Mouse (Mus musculus) heart, embryonic 15.5 days (tissue): ENCODE measurements around the gene Poldip2. TPM values are rescaled to one million over a fixed set of nuclear protein-coding genes. Genes with fewer than 3 reads are reported as not detected.

Source experiments
- ATAC-seq: fragments of 200-750 bp; cut with Nextera tagmentation; replicated peaks from 2 replicates; pipeline ENCODE4 v1.8.0; 2017; ENCODE audit warnings: low read depth, moderate TSS enrichment; ENCODE audit not compliant: insufficient number of reproducible peaks, insufficient read depth, low FRiP score
- H3K27ac ChIP-seq: fragments of 300-500 bp; sonication (generic); 2 replicates; pipeline ENCODE4 v1.5.1; 2015; ENCODE audit warnings: mild to moderate bottlenecking, inconsistent platforms
- H3K27me3 ChIP-seq: fragments of 300-500 bp; sonication (generic); 2 replicates; pipeline ENCODE4 v1.6.1; 2015; ENCODE audit warnings: inconsistent platforms
- H3K36me3 ChIP-seq: fragments of 300-500 bp; sonication (generic); 2 replicates; pipeline ENCODE4 v1.6.1; 2015; ENCODE audit warnings: mild to moderate bottlenecking, inconsistent platforms
- H3K4me1 ChIP-seq: fragments of 300-500 bp; sonication (generic); replicated peaks from 2 replicates; pipeline ENCODE4 v1.6.1; 2015; ENCODE audit warnings: inconsistent platforms
- H3K4me2 ChIP-seq: fragments of 300-500 bp; sonication (generic); 2 replicates; pipeline ENCODE4 v1.6.1; 2015; ENCODE audit warnings: inconsistent platforms, mild to moderate bottlenecking, moderate library complexity
- H3K4me3 ChIP-seq: fragments of 300-500 bp; sonication (generic); 2 replicates; pipeline ENCODE4 v1.5.1; 2015; ENCODE audit warnings: mild to moderate bottlenecking, inconsistent platforms
- H3K9ac ChIP-seq: fragments of 300-500 bp; sonication (generic); 2 replicates; pipeline ENCODE4 v1.6.1; 2015; ENCODE audit warnings: mild to moderate bottlenecking, inconsistent platforms
- H3K9me3 ChIP-seq: fragments of 300-500 bp; sonication (generic); replicated peaks from 2 replicates; pipeline ENCODE4 v1.6.1; 2016; ENCODE audit warnings: inconsistent platforms
- WGBS: fragments of 180-500 bp; shearing (Covaris S2); methylation state at CpG from one replicate; pipeline ENCODE4 v1.1.7; 2015; ENCODE audit warnings: mixed read lengths; 5-methylcytosine and 5-hydroxymethylcytosine counted together
- polyA plus RNA-seq: library from polyadenylated mRNA; unstranded; fragments of >200 nt; fragmentation: Nextera tagmentation; extraction: Ambion mirVana; gene quantifications from 2 replicates; pipeline ENCODE4 v1.2.1, GENCODE M21; 2015

Gene Poldip2
- polyA plus RNA-seq, 1 experiment from 2014 or later, result 157 TPM

- no peak overlapping the region for H3K4me2 ChIP-seq
- peak overlapping the region; percentile 14 for H3K27ac ChIP-seq
- no peak overlapping the region for H3K4me3 ChIP-seq
- peaks cover 7% of the 10 kb centered on the region; the same call in 1 of the 2 replicates for H3K4me1 ChIP-seq
- no peaks in the 10 kb centered on the region for H3K27me3 ChIP-seq
- H3K9me3 ChIP-seq, result no peaks in the 10 kb centered on the region
- 57% methylated on average over 3 of the region's 3 CpGs for WGBS
- no peak overlapping the region for H3K9ac ChIP-seq
- no peak for ATAC-seq
- peaks cover 25% of the 10 kb centered on the region for H3K36me3 ChIP-seq
Measured at GRCm38 (mm10) chr11:78569806-78570205, 57.8 kb downstream of the Poldip2 start.

GRCm38 (mm10) chr11:78571441-78571840 lies 59.4 kb downstream of the Poldip2 start:
- no peak overlapping the region for H3K4me3 ChIP-seq
- H3K27me3 ChIP-seq, result no peaks in the 10 kb centered on the region
- WGBS, result 94% methylated on average over 8 of the region's 8 CpGs
- no peaks in the 10 kb centered on the region for H3K9me3 ChIP-seq
- ATAC-seq, result no peak
- H3K27ac ChIP-seq, result no peak overlapping the region
- peaks cover 4% of the 10 kb centered on the region; the same call in 1 of the 2 replicates for H3K4me1 ChIP-seq
- no peak overlapping the region for H3K4me2 ChIP-seq
- H3K9ac ChIP-seq, result no peak overlapping the region
- peaks cover 24% of the 10 kb centered on the region for H3K36me3 ChIP-seq

- 76% methylated on average over 6 of the region's 6 CpGs for WGBS
- H3K9ac ChIP-seq, result no peak overlapping the region
- no peaks in the 10 kb centered on the region for H3K4me1 ChIP-seq
- H3K36me3 ChIP-seq, result peaks cover 28% of the 10 kb centered on the region
- H3K27me3 ChIP-seq, result no peaks in the 10 kb centered on the region
- H3K9me3 ChIP-seq, result no peaks in the 10 kb centered on the region
- ATAC-seq, result no peak
- no peak overlapping the region for H3K27ac ChIP-seq
- H3K4me2 ChIP-seq, result no peak overlapping the region
- no peak overlapping the region for H3K4me3 ChIP-seq
Measured at GRCm38 (mm10) chr11:78571854-78572253, 59.9 kb downstream of the Poldip2 start.

Other genes with a start within 250 kb of the Poldip2 start
- 0.23 and 0.38 TPM in 2 replicates for gene BC030499, start 221.4 kb upstream of the Poldip2 start, polyA plus RNA-seq
- 21.6 and 30.9 TPM in 2 replicates for gene Spag5, start 210.7 kb upstream of the Poldip2 start, polyA plus RNA-seq
- gene Aldoc, start 189.2 kb upstream of the Poldip2 start, polyA plus RNA-seq, result 20.6 and 28.6 TPM in 2 replicates
- 46.1 and 62.4 TPM in 2 replicates for gene Pigs, start 183.8 kb upstream of the Poldip2 start, polyA plus RNA-seq
- gene Unc119, start 168.7 kb upstream of the Poldip2 start, polyA plus RNA-seq, result 31.0 and 43.3 TPM in 2 replicates
- gene Foxn1, start 125.6 kb upstream of the Poldip2 start, polyA plus RNA-seq, result 0.78 and 8.9 TPM in 2 replicates
- gene Slc13a2, start 90.0 kb upstream of the Poldip2 start, polyA plus RNA-seq, result 0.08 TPM in 1 of 2 replicates, not detected in the other
- 6.5 and 7.5 TPM in 2 replicates for gene Slc46a1, start 46.5 kb upstream of the Poldip2 start, polyA plus RNA-seq
- 0.15 and 0.60 TPM in 2 replicates for gene Sarm1, start 14.4 kb upstream of the Poldip2 start, polyA plus RNA-seq
- 1.3 and 4.7 TPM in 2 replicates for gene Vtn, start 13.1 kb upstream of the Poldip2 start, polyA plus RNA-seq
- not detected in 2 replicates for gene Sebox, start 8.7 kb upstream of the Poldip2 start, polyA plus RNA-seq
- 36.3 and 37.8 TPM in 2 replicates for gene Tmem199, start within 50 bp of the Poldip2 start, polyA plus RNA-seq
- gene Tnfaip1, start 24.1 kb downstream of the Poldip2 start, polyA plus RNA-seq, result 63.7 and 73.0 TPM in 2 replicates
- 97.5 and 106 TPM in 2 replicates for gene Ift20, start 24.2 kb downstream of the Poldip2 start, polyA plus RNA-seq
- gene Tmem97, start 38.6 kb downstream of the Poldip2 start, polyA plus RNA-seq, result 43.8 and 48.7 TPM in 2 replicates
- gene Nlk, start 185.2 kb downstream of the Poldip2 start, polyA plus RNA-seq, result 10.8 and 13.6 TPM in 2 replicates
- gene Ccnq, start 239.5 kb downstream of the Poldip2 start, polyA plus RNA-seq, result 23.8 and 27.7 TPM in 2 replicates